Mouse (Mus musculus): ENCODE results near the gene Cirbp. TPM values are rescaled to one million over a fixed set of nuclear protein-coding genes. Genes with fewer than 3 reads are reported as not detected.

The Cirbp gene
- 27.7 and 39.5 TPM in 2 replicates for polyA plus RNA-seq (2012; ENCODE audit: insufficient read depth, low replicate concordance)

GRCm38 (mm10) chr10:80165392-80166128, at the start of gene Cirbp:
Gene Cirbp, plus strand, starts transcription at chr10:80165985.
- Histone ChIP-seq H3K4me3 (replicated peaks) (peak within 1 kb of the TSS; percentile 95), H3K27me3 (replicated peaks) (no peaks in the 10 kb centered on the region), H3K36me3 (replicated peaks; ENCODE audit: low read length) (peaks cover 18% of the 10 kb centered on the region), H3K4me1 (peaks cover 90% of the 10 kb centered on the region), H3K9me3 (no peaks in the 10 kb centered on the region)
- TF ChIP-seq FLI1 (IDR thresholded peaks at IDR 0.05; ENCODE audit: low read length) = no peak
- TF ChIP-seq GATA1 (IDR thresholded peaks at IDR 0.05; ENCODE audit: borderline replicate concordance, low read length) = no peak

DNA sequence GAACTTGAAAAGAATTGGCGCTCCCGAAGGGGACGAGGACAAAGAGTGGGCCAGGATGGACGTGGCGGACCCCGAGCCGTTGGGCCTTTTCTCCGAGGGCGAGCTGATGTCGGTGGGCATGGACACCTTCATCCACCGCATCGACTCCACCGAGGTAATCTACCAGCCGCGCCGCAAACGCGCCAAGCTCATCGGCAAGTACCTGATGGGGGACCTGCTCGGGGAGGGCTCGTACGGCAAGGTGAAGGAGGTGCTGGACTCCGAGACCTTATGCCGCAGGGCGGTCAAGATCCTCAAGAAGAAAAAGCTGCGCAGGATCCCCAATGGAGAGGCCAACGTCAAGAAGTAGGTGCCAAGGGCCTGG, 49.2 kb upstream of the Cirbp start:
- Histone ChIP-seq H3K4me3 (replicated peaks) (peak overlapping the region; percentile 100), H3K27me3 (replicated peaks) (no peaks in the 10 kb centered on the region), H3K36me3 (replicated peaks; ENCODE audit: low read length) (peaks cover 51% of the 10 kb centered on the region), H3K4me1 (peaks cover 64% of the 10 kb centered on the region), H3K9me3 (no peaks in the 10 kb centered on the region)
- TF ChIP-seq FLI1 (IDR thresholded peaks at IDR 0.05; ENCODE audit: low read length) = no peak
- TF ChIP-seq GATA1 (IDR thresholded peaks at IDR 0.05; ENCODE audit: borderline replicate concordance, low read length) = no peak

DNA sequence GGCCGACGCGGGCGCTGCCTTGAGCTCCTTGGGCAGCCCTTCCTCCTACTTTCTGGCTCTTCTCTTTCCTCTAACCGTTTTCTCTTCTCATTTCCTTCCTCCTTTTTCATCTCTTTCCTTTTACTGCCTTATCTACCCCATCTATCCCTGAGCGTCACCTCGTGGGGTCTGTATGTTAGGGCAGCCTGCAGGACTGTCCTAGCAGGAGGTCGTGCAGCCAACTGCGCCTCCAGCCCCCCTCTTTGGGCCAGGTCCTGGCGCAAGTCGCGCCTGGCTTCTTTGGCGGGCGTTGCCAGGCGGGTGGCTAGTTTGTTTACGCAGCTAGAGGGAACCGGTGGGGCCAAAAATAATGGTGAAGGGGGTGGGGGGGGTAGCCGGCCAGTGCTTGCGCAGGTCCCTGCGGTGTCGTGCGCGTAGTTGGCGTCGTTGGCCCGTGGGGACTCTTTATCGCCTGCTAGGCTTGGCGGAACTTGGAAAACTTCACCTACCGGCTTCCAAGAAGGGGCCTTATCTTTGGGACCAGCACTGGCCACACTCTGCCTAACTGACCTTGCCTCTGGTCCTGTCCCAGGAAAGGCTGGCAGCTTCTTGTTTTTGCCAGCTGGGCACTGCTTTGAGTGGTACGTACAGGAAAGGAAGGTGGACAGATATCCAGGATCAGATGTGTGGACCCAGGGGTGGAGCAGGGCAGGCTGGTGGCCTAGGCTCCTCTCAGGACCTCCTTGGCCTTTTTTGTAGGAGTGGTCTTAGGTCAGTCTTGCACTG, 48.7 kb upstream of the Cirbp start:
- Histone ChIP-seq H3K36me3 (replicated peaks; ENCODE audit: low read length) (peaks cover 56% of the 10 kb centered on the region), H3K27me3 (replicated peaks) (no peaks in the 10 kb centered on the region), H3K4me3 (replicated peaks) (peak overlapping the region; percentile 100), H3K4me1 (peaks cover 69% of the 10 kb centered on the region), H3K9me3 (no peaks in the 10 kb centered on the region)
- TF ChIP-seq FLI1 (IDR thresholded peaks at IDR 0.05; ENCODE audit: low read length) = no peak
- no peak for TF ChIP-seq GATA1 (IDR thresholded peaks at IDR 0.05; ENCODE audit: borderline replicate concordance, low read length)

DNA sequence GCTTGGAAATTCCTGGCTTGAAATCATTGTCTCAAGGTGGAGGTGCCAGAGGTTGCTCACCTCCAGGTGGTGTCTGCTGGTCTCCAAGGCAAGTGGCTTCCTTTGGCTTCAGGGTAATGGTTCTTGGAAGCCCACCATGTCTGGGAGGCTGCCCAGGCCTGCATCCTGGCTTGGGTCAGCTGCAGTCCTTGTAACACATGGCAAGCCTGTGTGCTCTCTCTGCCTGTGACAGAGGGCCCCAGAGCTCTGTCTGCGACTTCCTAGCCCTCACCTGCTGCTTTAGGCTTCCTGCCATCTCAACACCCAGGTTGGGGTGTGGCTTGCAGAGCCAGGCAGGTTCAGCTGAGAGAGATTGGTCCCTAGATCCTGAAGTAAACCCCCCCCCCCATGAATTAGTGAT, 48.0 kb upstream of the Cirbp start:
- peak overlapping the region; percentile 100 for H3K4me3 ChIP-seq (replicated peaks)
- H3K27me3 ChIP-seq (replicated peaks) = no peaks in the 10 kb centered on the region
- H3K4me1 ChIP-seq = peaks cover 71% of the 10 kb centered on the region
- no peaks in the 10 kb centered on the region for H3K9me3 ChIP-seq
- TF ChIP-seq FLI1 (IDR thresholded peaks at IDR 0.05; ENCODE audit: low read length) = no peak
- no peak for TF ChIP-seq GATA1 (IDR thresholded peaks at IDR 0.05; ENCODE audit: borderline replicate concordance, low read length)
- H3K36me3 ChIP-seq (replicated peaks; ENCODE audit: low read length) = peaks cover 61% of the 10 kb centered on the region

DNA sequence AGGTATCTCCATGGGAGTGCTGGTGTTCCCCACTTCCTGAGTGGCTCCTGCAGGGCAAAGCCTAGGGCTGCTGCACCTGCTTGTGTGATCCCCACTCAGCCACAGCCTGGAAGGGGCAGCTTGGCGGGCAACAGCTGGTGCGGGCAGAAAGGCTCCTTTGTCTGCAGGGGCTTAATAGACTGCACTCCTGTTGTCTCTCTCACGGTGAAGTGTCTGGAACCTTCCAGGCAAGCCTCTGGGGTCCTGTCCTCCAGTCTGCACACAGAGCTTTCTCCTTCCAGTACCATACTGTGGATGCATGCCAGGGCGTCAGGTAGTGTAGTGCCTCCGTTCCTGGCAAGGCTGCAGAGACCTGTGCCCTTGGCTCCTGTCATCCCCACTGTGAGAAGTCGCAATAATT, 47.2 kb upstream of the Cirbp start:
- Histone ChIP-seq H3K36me3 (replicated peaks; ENCODE audit: low read length) (peaks cover 69% of the 10 kb centered on the region), H3K9me3 (no peaks in the 10 kb centered on the region), H3K4me1 (peaks cover 74% of the 10 kb centered on the region), H3K27me3 (replicated peaks) (no peaks in the 10 kb centered on the region), H3K4me3 (replicated peaks) (peak overlapping the region; percentile 100)
- TF ChIP-seq GATA1 (IDR thresholded peaks at IDR 0.05; ENCODE audit: borderline replicate concordance, low read length) (no peak), FLI1 (IDR thresholded peaks at IDR 0.05; ENCODE audit: low read length) (no peak)

DNA sequence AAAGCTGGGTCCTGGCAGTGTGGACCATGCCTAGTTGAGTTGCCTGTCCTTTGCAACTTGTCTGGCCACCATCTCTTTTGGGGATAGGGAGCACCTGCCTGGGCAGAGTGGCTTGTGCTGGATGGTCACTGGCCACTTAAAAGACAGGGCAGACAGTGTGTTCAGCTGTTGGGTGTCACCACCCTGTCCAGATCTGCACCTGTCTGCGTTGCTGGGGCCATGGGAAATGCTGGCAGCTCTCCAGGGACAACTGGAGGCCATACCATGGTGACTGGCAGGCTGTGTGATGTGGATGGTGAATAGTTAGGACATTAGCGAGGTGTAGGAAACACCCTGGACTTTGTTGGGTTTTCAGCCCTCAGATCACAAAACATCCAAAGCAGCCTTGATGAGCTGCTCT, 45.6 kb upstream of the Cirbp start:
- peaks cover 85% of the 10 kb centered on the region for H3K36me3 ChIP-seq (replicated peaks; ENCODE audit: low read length)

DNA sequence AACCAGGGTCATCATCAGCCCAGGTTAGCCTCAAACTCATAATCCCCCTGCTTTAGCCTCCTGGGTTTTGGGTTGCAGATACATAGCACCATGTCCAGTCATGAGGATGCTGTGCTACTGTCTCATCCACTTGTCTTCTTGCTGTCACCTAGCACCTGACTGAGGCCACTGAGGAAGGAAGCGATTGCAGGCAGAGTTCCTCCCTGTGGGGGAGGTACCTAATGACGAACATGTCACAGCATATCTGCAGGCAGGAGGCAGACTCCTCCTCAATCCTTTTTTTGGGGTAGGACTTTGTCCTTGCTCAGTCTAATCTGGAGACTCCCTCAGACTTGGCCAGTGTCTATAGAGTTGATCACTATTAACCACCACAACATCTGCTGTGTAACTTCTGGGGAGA, 44.1 kb upstream of the Cirbp start:
- Histone ChIP-seq H3K4me3 (replicated peaks) (peak overlapping the region; percentile 51), H3K36me3 (replicated peaks; ENCODE audit: low read length) (peaks cover 98% of the 10 kb centered on the region), H3K4me1 (peaks cover 89% of the 10 kb centered on the region)

More for the DNA sequence above, 45.6 kb upstream of the Cirbp start:
- peaks cover 75% of the 10 kb centered on the region for H3K4me1 ChIP-seq
- H3K9me3 ChIP-seq = no peaks in the 10 kb centered on the region
- no peaks in the 10 kb centered on the region for H3K27me3 ChIP-seq (replicated peaks)
- TF ChIP-seq GATA1 (IDR thresholded peaks at IDR 0.05; ENCODE audit: borderline replicate concordance, low read length) = no peak
- no peak for TF ChIP-seq FLI1 (IDR thresholded peaks at IDR 0.05; ENCODE audit: low read length)
- peak overlapping the region; percentile 80 for H3K4me3 ChIP-seq (replicated peaks)

DNA sequence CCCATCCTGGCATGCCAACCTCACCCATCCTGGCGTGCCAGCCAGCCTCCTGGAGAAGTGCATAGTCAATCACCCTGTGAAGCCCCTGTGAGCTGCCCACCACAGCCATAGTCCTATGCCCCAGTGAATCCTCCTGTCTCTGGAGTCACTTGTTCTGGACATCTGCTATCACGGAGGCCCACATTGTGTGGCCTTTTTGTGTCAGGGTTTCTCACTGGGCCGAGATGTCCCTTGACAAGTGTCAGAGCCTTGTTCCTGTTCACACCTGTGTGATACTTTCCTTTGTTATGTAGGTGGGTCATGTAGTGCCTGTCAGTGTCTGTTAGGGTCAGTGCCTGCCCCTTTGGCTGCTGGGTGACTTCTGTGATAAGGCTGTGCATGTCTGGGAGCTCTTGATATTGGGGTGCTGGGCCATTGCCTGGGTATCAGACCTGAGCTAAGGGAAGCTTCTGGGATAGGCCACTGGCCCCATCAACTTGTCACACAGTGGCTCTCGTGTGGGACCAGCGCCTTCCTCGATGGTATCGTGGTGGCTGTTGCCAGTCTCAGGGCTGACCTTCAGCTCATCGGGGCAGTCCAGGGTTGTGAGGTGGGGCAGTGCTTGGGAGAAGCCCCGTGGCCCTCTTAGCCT, 41.7 kb upstream of the Cirbp start:
- Histone ChIP-seq H3K36me3 (replicated peaks; ENCODE audit: low read length) (peaks cover 98% of the 10 kb centered on the region), H3K9me3 (no peaks in the 10 kb centered on the region), H3K4me1 (peaks cover 91% of the 10 kb centered on the region), H3K27me3 (replicated peaks) (no peaks in the 10 kb centered on the region), H3K4me3 (replicated peaks) (peak overlapping the region; percentile 67)
- TF ChIP-seq GATA1 (IDR thresholded peaks at IDR 0.05; ENCODE audit: borderline replicate concordance, low read length) = no peak
- no peak for TF ChIP-seq FLI1 (IDR thresholded peaks at IDR 0.05; ENCODE audit: low read length)

More for the DNA sequence above, 44.1 kb upstream of the Cirbp start:
- H3K9me3 ChIP-seq = no peaks in the 10 kb centered on the region
- TF ChIP-seq GATA1 (IDR thresholded peaks at IDR 0.05; ENCODE audit: borderline replicate concordance, low read length) = no peak
- TF ChIP-seq FLI1 (IDR thresholded peaks at IDR 0.05; ENCODE audit: low read length) = no peak
- no peaks in the 10 kb centered on the region for H3K27me3 ChIP-seq (replicated peaks)

DNA sequence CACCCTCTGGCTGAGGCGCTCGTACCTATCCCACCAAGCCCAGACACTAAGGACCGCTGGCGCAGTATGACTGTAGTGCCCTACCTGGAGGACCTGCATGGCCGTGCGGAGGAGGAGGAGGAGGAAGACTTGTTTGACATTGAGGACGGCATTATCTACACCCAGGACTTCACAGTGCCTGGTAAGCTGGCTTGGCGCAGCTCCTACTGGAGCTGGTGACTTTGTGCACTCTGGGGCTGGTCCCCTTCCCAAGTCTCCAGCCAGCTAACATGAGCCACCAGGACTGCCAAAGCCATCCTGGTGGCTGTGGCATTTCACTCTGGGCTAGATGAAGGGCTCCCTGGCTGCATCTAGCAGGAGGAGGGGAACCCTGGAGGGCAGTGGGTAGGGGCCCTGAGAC, 37.9 kb upstream of the Cirbp start:
- TF ChIP-seq FLI1 (IDR thresholded peaks at IDR 0.05; ENCODE audit: low read length) = no peak
- no peak for TF ChIP-seq GATA1 (IDR thresholded peaks at IDR 0.05; ENCODE audit: borderline replicate concordance, low read length)
- Histone ChIP-seq H3K27me3 (replicated peaks) (no peaks in the 10 kb centered on the region), H3K9me3 (no peaks in the 10 kb centered on the region), H3K4me3 (replicated peaks) (peak overlapping the region; percentile 8), H3K4me1 (peaks cover 87% of the 10 kb centered on the region), H3K36me3 (replicated peaks; ENCODE audit: low read length) (peaks cover 99% of the 10 kb centered on the region)
